ENCODE assay signal across 21 mouse cellular contexts in genomic region chr11:88251295-88251694, GRCm38 (mm10). TPM values are rescaled to one million over a fixed set of nuclear protein-coding genes. Genes with fewer than 3 reads are reported as not detected.
DNase-seq lines count a peak whose midpoint lies in the region; ATAC-seq lines count a peak whose summit lies in the region.
"Had no signal": no experiment of that assay in that cellular context is flagged by ENCODE, and none has a peak within 500 bp of the region (broad histone marks: within the 10 kb centered on the region; RNA-seq: fewer than 3 reads in every experiment).

No protein-coding gene starts in this region.

- DNase-seq in heart, postnatal 4 days, result no peak
- DNase-seq in hindbrain, embryonic 10.5 days (ENCODE audit: low spot score), result no peak
- DNase-seq in ovary, postnatal 36 days (ENCODE audit: low spot score), result no peak
- DNase-seq: adrenal gland, adult 2 months; adrenal gland, postnatal 25 days; cerebellum, adult 18-20 months; cerebellum, adult 9-11 months; cerebellum, postnatal 36 days; gastrocnemius, postnatal 10 days had no signal

- WGBS in heart, embryonic 14.5 days, result 79% methylated on average over 7 of the region's 7 CpGs
- WGBS in hindbrain, embryonic 10.5 days, result 74% methylated on average over 7 of the region's 7 CpGs
- 69% methylated on average over 7 of the region's 7 CpGs for whole genome bisulfite sequencing in hindbrain, embryonic 13.5 days
- whole genome bisulfite sequencing in neural tube, embryonic 12.5 days, result 55% methylated on average over 7 of the region's 7 CpGs
- 54% methylated on average over 7 of the region's 7 CpGs for WGBS in neural tube, embryonic 15.5 days

- H3K4me3 ChIP-seq in heart, embryonic 14.5 days (ENCODE audit: control insufficient read depth in 1 of 2, insufficient read depth in 1 of 2, low read depth in 1 of 2, low read length in 2 of 2), result no peak overlapping the region
- H3K4me3 ChIP-seq in hindbrain, embryonic 10.5 days, result no peak overlapping the region
- H3K4me3 ChIP-seq in hindbrain, embryonic 13.5 days, result no peak overlapping the region
- no peak overlapping the region for H3K4me3 ChIP-seq in neural tube, embryonic 12.5 days
- H3K4me3 ChIP-seq in neural tube, embryonic 15.5 days (replicated peaks), result no peak overlapping the region
- H3K4me3 ChIP-seq: forebrain, embryonic 12.5 days had no signal

- no peak for ATAC-seq in heart, embryonic 14.5 days (ENCODE audit: insufficient number of reproducible peaks, insufficient read depth, low FRiP score, low read depth)
- ATAC-seq in hindbrain, embryonic 13.5 days (ENCODE audit: low FRiP score), result no peak
- ATAC-seq in neural tube, embryonic 12.5 days (ENCODE audit: low FRiP score, low read depth), result no peak
- no peak for ATAC-seq in neural tube, embryonic 15.5 days (ENCODE audit: low FRiP score)
- ATAC-seq: inflammation-experienced regulatory T-cells, adult 6 months; intestine, postnatal 0 days had no signal

- H3K9me3 ChIP-seq in heart, embryonic 14.5 days (ENCODE audit: control insufficient read depth, low read length), result no peaks in the 10 kb centered on the region
- H3K9me3 ChIP-seq in hindbrain, embryonic 10.5 days, result no peaks in the 10 kb centered on the region
- H3K9me3 ChIP-seq in hindbrain, embryonic 13.5 days, result no peaks in the 10 kb centered on the region
- no peaks in the 10 kb centered on the region for H3K9me3 ChIP-seq in neural tube, embryonic 12.5 days
- H3K9me3 ChIP-seq in neural tube, embryonic 15.5 days (replicated peaks), result no peaks in the 10 kb centered on the region
- H3K9me3 ChIP-seq: embryonic facial prominence, embryonic 13.5 days; forebrain, embryonic 12.5 days had no signal

- 0 out of 2 replicates have a peak overlapping the region, but pooled peaks have one; percentile 21 for H3K4me2 ChIP-seq in heart, embryonic 14.5 days (ENCODE audit: low read length)
- no peak overlapping the region for H3K4me2 ChIP-seq in hindbrain, embryonic 13.5 days
- no peak overlapping the region for H3K4me2 ChIP-seq in neural tube, embryonic 12.5 days (replicated peaks)
- no peak overlapping the region for H3K4me2 ChIP-seq in neural tube, embryonic 15.5 days

- peaks cover 30 to 52% of the 10 kb centered on the region in 2 experiments for H3K4me1 ChIP-seq in heart, embryonic 14.5 days (ENCODE audit: control insufficient read depth in 2 of 2, insufficient read depth in 2 of 2, low read length in 2 of 2)
- H3K4me1 ChIP-seq in hindbrain, embryonic 10.5 days (replicated peaks), result peaks cover 74% of the 10 kb centered on the region
- peaks cover 45% of the 10 kb centered on the region for H3K4me1 ChIP-seq in hindbrain, embryonic 13.5 days (replicated peaks)
- peaks cover 54% of the 10 kb centered on the region for H3K4me1 ChIP-seq in neural tube, embryonic 12.5 days
- peaks cover 36% of the 10 kb centered on the region for H3K4me1 ChIP-seq in neural tube, embryonic 15.5 days

- H3K27ac ChIP-seq in heart, embryonic 14.5 days (replicated peaks in 1 of 2; ENCODE audit: control insufficient read depth in 1 of 2, insufficient read depth in 1 of 2, low read depth in 2 of 2, low read length in 2 of 2), result peak overlapping the region; percentile 64 to 88; a peak in 3 of 4 replicates
- peak overlapping the region; percentile 92 for H3K27ac ChIP-seq in hindbrain, embryonic 10.5 days
- H3K27ac ChIP-seq in hindbrain, embryonic 13.5 days, result no peak overlapping the region
- H3K27ac ChIP-seq in neural tube, embryonic 12.5 days, result 0 out of 2 replicates have a peak overlapping the region, but pooled peaks have one; percentile 17
- H3K27ac ChIP-seq in neural tube, embryonic 15.5 days (replicated peaks), result no peak overlapping the region
- H3K27ac ChIP-seq: embryonic facial prominence, embryonic 13.5 days; forebrain, embryonic 12.5 days had no signal

- H3K9ac ChIP-seq in heart, embryonic 14.5 days (ENCODE audit: low read length), result no peak overlapping the region
- H3K9ac ChIP-seq in hindbrain, embryonic 13.5 days, result no peak overlapping the region
- no peak overlapping the region for H3K9ac ChIP-seq in neural tube, embryonic 12.5 days
- no peak overlapping the region for H3K9ac ChIP-seq in neural tube, embryonic 15.5 days (replicated peaks)
- H3K9ac ChIP-seq: forebrain, embryonic 12.5 days had no signal

- H3K27me3 ChIP-seq in heart, embryonic 14.5 days (ENCODE audit: control insufficient read depth, insufficient read depth, low read length), result no peaks in the 10 kb centered on the region
- peaks cover 15% of the 10 kb centered on the region for H3K27me3 ChIP-seq in hindbrain, embryonic 10.5 days (ENCODE audit: insufficient read depth, poor library complexity, severe bottlenecking)
- H3K27me3 ChIP-seq in hindbrain, embryonic 13.5 days, result 0 out of 2 replicates have a peak, but pooled peaks cover 4% of the 10 kb centered on the region
- H3K27me3 ChIP-seq in neural tube, embryonic 12.5 days (replicated peaks), result no peaks in the 10 kb centered on the region
- no peaks in the 10 kb centered on the region for H3K27me3 ChIP-seq in neural tube, embryonic 15.5 days (replicated peaks)

- no peaks in the 10 kb centered on the region for H3K36me3 ChIP-seq in heart, embryonic 14.5 days (ENCODE audit: control insufficient read depth, insufficient read depth, low read length)
- peaks cover 5% of the 10 kb centered on the region for H3K36me3 ChIP-seq in hindbrain, embryonic 10.5 days
- H3K36me3 ChIP-seq in hindbrain, embryonic 13.5 days, result no peaks in the 10 kb centered on the region
- H3K36me3 ChIP-seq in neural tube, embryonic 12.5 days, result no peaks in the 10 kb centered on the region
- no peaks in the 10 kb centered on the region for H3K36me3 ChIP-seq in neural tube, embryonic 15.5 days
- H3K36me3 ChIP-seq: embryonic facial prominence, embryonic 13.5 days; forebrain, embryonic 12.5 days had no signal

RNA-seq across cellular contexts. Expression of gene Ccdc182, which starts 42.6 kb away (rescaled TPM):
- polyA plus RNA-seq in heart, embryonic 14.5 days (2014; fragmentation: Nextera tagmentation; extraction: Ambion mirVana), result not detected in 2 replicates
- total RNA-seq in heart, postnatal 4 days (2021), result not detected
- polyA plus RNA-seq in hindbrain, embryonic 10.5 days (2016; fragmentation: Nextera tagmentation; extraction: Ambion mirVana), result 7.9 and 11.8 TPM in 2 replicates
- polyA plus RNA-seq in hindbrain, embryonic 13.5 days (2015; fragmentation: Nextera tagmentation; extraction: Ambion mirVana), result 1.3 and 1.7 TPM in 2 replicates
- 11.4 and 14.5 TPM in 2 replicates for polyA plus RNA-seq in neural tube, embryonic 12.5 days (2016; fragmentation: Nextera tagmentation; extraction: Ambion mirVana)
- 0.13 and 0.15 TPM in 2 replicates for polyA plus RNA-seq in neural tube, embryonic 15.5 days (2015; fragmentation: Nextera tagmentation; extraction: Ambion mirVana)
- total RNA-seq: adrenal gland, adult 2 months; adrenal gland, postnatal 25 days; ES-E14; gastrocnemius, postnatal 10 days; gastrocnemius, postnatal 4 days had no signal
- polyA plus RNA-seq: adrenal gland, adult 2 months; forebrain, embryonic 16.5 days; frontal cortex, adult 2 months; inflammation-experienced regulatory T-cells, adult 6 months; intestine, postnatal 0 days had no signal

RNA-seq across cellular contexts. Expression of gene Mrps23, which starts 47.1 kb away (rescaled TPM):
- 95.0 and 97.4 TPM in 2 replicates for polyA plus RNA-seq in heart, embryonic 14.5 days (2014; fragmentation: Nextera tagmentation; extraction: Ambion mirVana)
- 100 to 1,000 TPM; 204 to 207 TPM for total RNA-seq in heart, postnatal 4 days (2021)
- 72.2 and 74.1 TPM in 2 replicates for polyA plus RNA-seq in hindbrain, embryonic 10.5 days (2016; fragmentation: Nextera tagmentation; extraction: Ambion mirVana)
- polyA plus RNA-seq in hindbrain, embryonic 13.5 days (2015; fragmentation: Nextera tagmentation; extraction: Ambion mirVana), result 71.1 TPM in 2 replicates
- 70.1 and 71.6 TPM in 2 replicates for polyA plus RNA-seq in neural tube, embryonic 12.5 days (2016; fragmentation: Nextera tagmentation; extraction: Ambion mirVana)
- 64.9 and 66.2 TPM in 2 replicates for polyA plus RNA-seq in neural tube, embryonic 15.5 days (2015; fragmentation: Nextera tagmentation; extraction: Ambion mirVana)

Comparison
In these comparisons a context has a peak if more than half of its experiments do, and no peak if none do; other contexts are left out.
1. H3K27ac ChIP-seq: peak in heart, embryonic 14.5 days (2 of 2), hindbrain, embryonic 10.5 days (single experiment) and neural tube, embryonic 12.5 days (single experiment); none in hindbrain, embryonic 13.5 days (single experiment) and neural tube, embryonic 15.5 days (single experiment).